Mouse (Mus musculus) lung, postnatal 14 days (tissue): ENCODE measurements around the gene Cisd3.

Experiments
- DNase-seq: peaks from one replicate; pipeline ENCODE4 v3.0.0; 2021

The Cisd3 gene

GRCm38 (mm10) chr11:97663528-97664338 is 21.9 kb upstream of the Cisd3 start:
- peak; percentile 58 for DNase-seq

GRCm38 (mm10) chr11:97664339-97664665 is 21.3 kb upstream of the Cisd3 start:
- DNase-seq: no peak

GRCm38 (mm10) chr11:97664771-97665240 is 20.8 kb upstream of the Cisd3 start:
- DNase-seq: no peak

GRCm38 (mm10) chr11:97665431-97665830 is 20.2 kb upstream of the Cisd3 start:
- no peak for DNase-seq

- no peak for DNase-seq
Measured at GRCm38 (mm10) chr11:97666221-97666620, 19.4 kb upstream of the Cisd3 start.

- DNase-seq: no peak
Measured at GRCm38 (mm10) chr11:97666794-97667193, 18.8 kb upstream of the Cisd3 start.

- no peak for DNase-seq
Measured at GRCm38 (mm10) chr11:97668160-97668559, 17.5 kb upstream of the Cisd3 start.

- no peak for DNase-seq
Measured at GRCm38 (mm10) chr11:97669268-97669667, 16.4 kb upstream of the Cisd3 start.

- DNase-seq: peak; percentile 79
Measured at GRCm38 (mm10) chr11:97669829-97670228, 15.8 kb upstream of the Cisd3 start.

- no peak for DNase-seq
Measured at GRCm38 (mm10) chr11:97670234-97671176, 15.1 kb upstream of the Cisd3 start.

GRCm38 (mm10) chr11:97671177-97671527 is 14.5 kb upstream of the Cisd3 start:
- DNase-seq: no peak

- no peak for DNase-seq
Measured at GRCm38 (mm10) chr11:97673148-97673547, 12.5 kb upstream of the Cisd3 start.

GRCm38 (mm10) chr11:97676050-97676754 is 9.4 kb upstream of the Cisd3 start:
- DNase-seq: no peak

- DNase-seq: no peak
Measured at GRCm38 (mm10) chr11:97677381-97677780, 8.2 kb upstream of the Cisd3 start.

- DNase-seq: no peak
Measured at GRCm38 (mm10) chr11:97677842-97678241, 7.8 kb upstream of the Cisd3 start.

- no peak for DNase-seq
Measured at GRCm38 (mm10) chr11:97678301-97678700, 7.3 kb upstream of the Cisd3 start.

GRCm38 (mm10) chr11:97680430-97680829 is 5.2 kb upstream of the Cisd3 start:
- DNase-seq: peak; percentile 61

- DNase-seq: peak; percentile 42
Measured at GRCm38 (mm10) chr11:97682504-97683055, 3.0 kb upstream of the Cisd3 start.

- DNase-seq: no peak
Measured at GRCm38 (mm10) chr11:97684063-97684680, 1.5 kb upstream of the Cisd3 start.

- no peak for DNase-seq
Measured at GRCm38 (mm10) chr11:97684766-97685165, 860 bp upstream of the Cisd3 start.

- no peak for DNase-seq
Measured at GRCm38 (mm10) chr11:97686322-97686908, 789 bp downstream of the Cisd3 start.

GRCm38 (mm10) chr11:97687061-97687460 is 1.4 kb downstream of the Cisd3 start:
- DNase-seq: no peak
